Mouse (Mus musculus): ENCODE data around the gene Cel.

Gene Cel

GRCm38 (mm10) chr2:28585043-28585571 lies 21.9 kb upstream of the Cel start:
- DNase-seq (ENCODE audit: low spot score): peak; percentile 92

DNA sequence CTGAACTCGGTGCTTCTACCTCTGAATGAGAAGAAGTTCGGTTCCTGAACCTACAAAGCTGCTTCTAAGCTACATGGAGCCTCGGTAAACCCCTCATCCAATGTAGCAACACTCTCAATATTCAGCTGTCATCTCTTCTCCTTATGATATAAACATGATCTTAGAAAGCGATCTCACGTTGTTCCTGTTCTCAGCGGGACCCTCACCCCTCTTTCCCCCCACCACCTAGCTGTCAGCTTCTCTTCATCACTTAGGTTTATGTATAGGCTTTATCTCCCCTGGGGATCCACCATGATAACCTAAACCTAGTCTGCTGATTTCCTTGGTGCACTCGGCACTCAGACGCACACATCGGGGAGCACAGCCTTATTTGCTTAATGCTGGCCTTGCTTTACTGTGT lies 20.4 kb upstream of the Cel start, which contains the start of gene Gtf3c5:
Gene Gtf3c5, minus strand, starts transcription at position 101 of the 400 bp plus-strand sequence.
- DNase-seq (ENCODE audit: low spot score): no peak

DNA sequence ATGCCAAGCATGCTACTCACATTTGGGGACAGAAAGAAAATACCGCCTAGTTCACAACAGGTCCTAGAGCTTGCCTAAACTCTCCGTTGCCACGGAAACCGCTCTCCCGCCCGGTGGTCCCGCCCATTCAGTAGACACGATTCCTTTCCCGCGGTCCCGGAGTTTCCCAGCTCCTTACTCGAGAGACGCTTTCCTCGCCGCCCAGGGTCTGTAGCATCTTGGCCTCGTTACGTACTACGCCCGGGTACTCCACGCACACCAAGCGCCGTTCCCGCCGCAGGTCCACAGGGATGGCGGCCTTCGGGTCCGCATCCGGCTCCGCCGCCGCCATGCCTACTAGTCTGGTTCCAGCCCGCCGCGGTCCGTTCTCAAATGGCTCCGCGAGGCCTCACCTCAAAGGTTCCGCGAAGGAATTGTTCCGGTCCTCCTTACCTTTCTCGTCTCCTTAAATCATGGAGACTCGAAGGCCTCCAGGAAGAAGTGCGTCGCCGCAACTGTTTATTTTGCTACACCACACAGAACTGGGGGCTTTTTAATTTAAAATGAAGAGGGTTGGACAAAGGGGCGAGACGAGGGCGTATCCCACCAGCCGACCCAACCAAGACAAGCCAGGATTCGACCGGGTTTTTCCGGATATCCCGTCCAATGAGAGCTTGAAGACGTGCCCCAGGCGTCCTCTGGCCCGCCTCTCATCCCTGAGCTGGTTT lies 19.6 kb upstream of the Cel start:
- DNase-seq (ENCODE audit: low spot score): peak; percentile 92

DNA sequence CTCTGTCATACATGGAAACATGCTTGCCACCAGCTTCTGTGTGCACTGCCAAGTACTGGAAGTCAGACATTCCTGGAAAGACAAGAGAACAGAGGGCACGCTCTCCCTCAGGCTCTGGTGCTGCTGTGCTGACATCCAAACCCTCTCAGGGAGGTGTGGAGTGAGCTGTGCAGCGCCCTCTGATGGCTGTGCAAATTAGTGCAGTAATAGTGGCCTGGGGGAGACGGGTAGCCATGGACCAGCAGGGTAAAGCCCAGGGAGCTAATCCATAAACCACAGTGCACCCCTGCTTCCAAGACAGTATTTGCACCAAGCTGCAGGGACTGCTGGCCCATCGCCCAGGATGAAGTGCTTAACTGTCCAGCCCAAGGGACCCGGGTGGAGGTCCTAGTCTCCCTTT lies 14.8 kb upstream of the Cel start:
- peak; percentile 47 for DNase-seq (ENCODE audit: low spot score)

DNA sequence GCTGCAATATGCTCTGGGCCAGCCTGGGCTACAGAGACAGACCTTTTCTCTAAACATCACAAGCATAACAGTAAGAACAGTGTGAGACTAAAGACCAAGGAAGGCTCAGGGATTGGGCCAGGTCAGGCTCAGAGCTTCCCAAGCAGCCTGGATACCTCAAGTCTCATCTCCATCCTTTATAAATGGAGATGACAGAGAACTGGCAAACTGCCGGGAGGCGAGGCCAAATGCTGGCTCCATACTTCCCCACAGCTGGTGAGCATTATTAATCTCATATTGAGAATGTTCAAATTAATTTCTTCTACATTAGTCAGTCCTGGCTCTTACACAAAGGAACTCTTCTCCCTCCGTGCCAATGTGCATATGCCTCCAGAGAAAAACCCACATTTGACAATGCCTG lies 13.6 kb upstream of the Cel start:
- DNase-seq (ENCODE audit: low spot score): no peak

DNA sequence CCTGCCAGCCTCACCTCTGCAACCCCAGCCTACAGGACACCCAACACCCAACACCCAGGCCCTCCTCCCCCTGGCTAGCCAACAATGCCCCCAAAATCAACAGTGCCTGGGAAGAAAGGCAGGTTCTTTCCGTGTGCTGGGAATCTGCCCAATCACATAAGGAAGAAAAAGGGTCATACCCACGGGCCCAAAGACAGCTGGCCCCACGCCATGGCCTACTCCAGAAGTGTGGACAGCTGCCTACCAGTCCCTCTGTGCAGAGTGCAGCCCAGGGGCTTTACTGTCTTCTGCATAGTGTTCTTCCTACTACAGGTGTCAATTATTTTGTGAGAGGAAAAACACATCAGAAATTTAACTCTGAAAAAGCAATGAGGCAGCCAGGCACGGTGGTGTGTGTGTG lies 12.1 kb upstream of the Cel start:
- DNase-seq (ENCODE audit: low spot score): no peak

- no peak for DNase-seq (ENCODE audit: low spot score)
Observed at GRCm38 (mm10) chr2:28569903-28570302, 6.7 kb upstream of the Cel start.

DNA sequence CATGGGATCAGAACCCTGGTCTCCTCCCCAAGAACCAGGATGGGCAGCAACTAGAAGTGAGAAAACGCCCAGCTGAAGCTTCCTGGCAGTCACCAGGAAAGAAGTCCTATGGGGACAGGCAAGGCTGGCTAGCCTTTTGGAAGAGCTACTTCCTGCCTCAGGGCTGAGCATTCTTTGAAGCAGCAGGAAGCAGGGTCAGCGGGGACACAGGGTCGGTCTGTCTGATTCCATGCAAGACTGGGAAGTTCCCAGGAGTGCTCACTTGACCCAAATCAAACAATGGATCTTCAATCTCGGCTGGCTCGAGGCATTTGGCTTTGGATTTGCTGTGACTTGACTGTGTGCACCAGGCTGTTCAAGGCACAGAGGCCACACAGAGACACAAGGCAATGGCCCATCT lies 3.3 kb upstream of the Cel start:
- DNase-seq (ENCODE audit: low spot score): no peak

DNA sequence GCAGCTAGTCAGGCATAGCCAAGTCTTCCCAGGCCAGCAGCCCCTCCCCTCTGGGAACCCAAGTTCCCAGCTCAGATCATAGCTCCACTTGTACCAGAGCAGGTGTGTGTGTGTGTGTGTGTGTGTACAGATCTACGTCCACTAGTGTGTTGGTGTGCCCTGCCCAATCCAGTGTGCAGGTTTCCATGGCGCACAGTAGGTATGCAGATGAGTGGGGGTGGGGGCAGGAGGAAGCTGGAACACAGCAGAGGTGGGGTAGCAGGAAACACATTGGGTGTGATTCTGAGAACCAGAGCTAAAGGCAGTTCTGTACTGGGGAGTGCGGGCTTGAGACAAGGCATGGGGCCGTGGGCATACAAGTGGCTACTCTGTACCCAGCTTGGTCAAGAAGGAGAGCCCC lies 1.2 kb upstream of the Cel start:
- DNase-seq (ENCODE audit: low spot score): no peak

- DNase-seq (ENCODE audit: low spot score): no peak
Observed at GRCm38 (mm10) chr2:28563830-28564229, 627 bp upstream of the Cel start.

GRCm38 (mm10) chr2:28557452-28557851 lies 5.8 kb downstream of the Cel start:
- no peak for DNase-seq (ENCODE audit: low spot score)

DNA sequence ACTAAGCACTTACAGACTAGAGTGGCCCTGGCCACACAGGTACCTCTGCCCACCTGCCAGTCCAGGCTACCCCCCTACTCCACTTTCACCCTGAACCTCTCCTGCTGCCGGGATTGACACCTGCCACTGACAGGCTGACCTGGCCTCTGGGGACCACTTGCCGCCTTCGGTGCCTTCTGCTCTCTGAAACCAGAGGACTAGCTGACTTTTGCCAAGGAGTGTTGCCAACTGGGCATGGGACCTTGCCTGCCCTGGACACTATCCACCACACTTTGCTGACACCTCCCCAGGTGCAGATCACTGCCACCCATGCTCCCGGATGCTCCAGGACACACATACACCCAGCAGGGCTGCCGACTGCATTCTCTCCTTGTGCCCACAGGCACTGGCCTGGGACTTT lies 10.9 kb downstream of the Cel start:
- no peak for DNase-seq (ENCODE audit: low spot score)

DNA sequence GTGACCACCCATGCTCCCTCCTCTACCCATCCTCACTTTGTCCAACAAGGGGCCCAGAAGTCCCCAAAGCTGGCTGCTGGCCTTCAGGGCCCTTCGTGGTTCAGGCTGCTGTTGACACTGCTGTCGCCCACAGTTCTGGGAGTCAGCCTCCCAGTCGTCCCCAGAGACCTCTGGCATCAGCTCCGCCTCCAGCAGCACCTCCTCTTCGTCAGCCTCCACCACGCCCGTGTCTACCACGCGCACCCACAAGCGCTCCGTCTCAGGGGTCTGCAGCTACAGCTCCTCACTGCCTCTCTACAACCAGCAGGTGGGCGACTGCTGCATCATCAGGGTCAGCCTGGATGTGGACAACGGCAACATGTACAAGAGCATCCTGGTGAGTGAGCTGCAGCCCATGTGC lies 14.0 kb downstream of the Cel start:
- no peak for DNase-seq (ENCODE audit: low spot score)

GRCm38 (mm10) chr2:28547237-28548172 lies 15.7 kb downstream of the Cel start:
- DNase-seq (ENCODE audit: low spot score): peak; percentile 91

- DNase-seq (ENCODE audit: low spot score): no peak
Observed at GRCm38 (mm10) chr2:28546560-28546959, 16.6 kb downstream of the Cel start.

- DNase-seq (ENCODE audit: low spot score): no peak
Observed at GRCm38 (mm10) chr2:28545976-28546375, 17.2 kb downstream of the Cel start.

GRCm38 (mm10) chr2:28543894-28544293 lies 19.3 kb downstream of the Cel start:
- no peak for DNase-seq (ENCODE audit: low spot score)

- no peak for DNase-seq (ENCODE audit: low spot score)
Observed at GRCm38 (mm10) chr2:28540587-28541227, 22.5 kb downstream of the Cel start.

GRCm38 (mm10) chr2:28539949-28540348 lies 23.3 kb downstream of the Cel start:
- no peak for DNase-seq (ENCODE audit: low spot score)

- peak; percentile 71 for DNase-seq (ENCODE audit: low spot score)
Observed at GRCm38 (mm10) chr2:28539206-28539605, 24.0 kb downstream of the Cel start.

GRCm38 (mm10) chr2:28538817-28539128 lies 24.4 kb downstream of the Cel start:
- DNase-seq (ENCODE audit: low spot score): no peak

- no peak for DNase-seq (ENCODE audit: low spot score)
Observed at GRCm38 (mm10) chr2:28537995-28538816, 25.0 kb downstream of the Cel start.

Measured in retina, embryonic 14.5 days (tissue).